Mouse (Mus musculus) fat pad, adult 2 months (tissue): Measurements from ENCODE around the gene Hnf4a.
"Not testable (repeated sequence)": the region's sequence is repeated elsewhere in the genome, so short reads cannot be mapped to it uniquely, and the experiment has no call there.

ENCODE experiments used
- DNase-seq: peaks from one replicate; pipeline ENCODE4 v3.0.0-alpha.2; 2011; ENCODE audit warnings: low read depth, low spot score; ENCODE audit errors: extremely low read depth

Hnf4a gene

GRCm38 (mm10) chr2:163506300-163507004, at the start of gene Hnf4a:
TSS of gene Hnf4a (plus strand) at chr2:163506808.
- no peak for DNase-seq

- no peak for DNase-seq
These were observed 47.9 kb upstream of the Hnf4a start for GRCm38 (mm10) chr2:163458539-163459265.

GRCm38 (mm10) chr2:163459380-163459779, 47.2 kb upstream of the Hnf4a start:
- DNase-seq: no peak

- no peak for DNase-seq
These were observed 46.0 kb upstream of the Hnf4a start for GRCm38 (mm10) chr2:163460622-163461021.

- DNase-seq: not testable (repeated sequence)
These were observed 45.3 kb upstream of the Hnf4a start for GRCm38 (mm10) chr2:163461307-163461706.

GRCm38 (mm10) chr2:163462386-163462785, 44.2 kb upstream of the Hnf4a start:
- no peak for DNase-seq

GRCm38 (mm10) chr2:163462801-163463200, 43.8 kb upstream of the Hnf4a start:
- no peak for DNase-seq

- no peak for DNase-seq
These were observed 43.3 kb upstream of the Hnf4a start for GRCm38 (mm10) chr2:163463251-163463769.

GRCm38 (mm10) chr2:163463998-163464397, 42.6 kb upstream of the Hnf4a start:
- DNase-seq: no peak

- DNase-seq: no peak
These were observed 42.0 kb upstream of the Hnf4a start for GRCm38 (mm10) chr2:163464562-163464961.

GRCm38 (mm10) chr2:163466771-163467170, 39.8 kb upstream of the Hnf4a start:
- no peak for DNase-seq

- DNase-seq: no peak
These were observed 39.0 kb upstream of the Hnf4a start for GRCm38 (mm10) chr2:163467585-163467984.

- DNase-seq: no peak
These were observed 37.7 kb upstream of the Hnf4a start for GRCm38 (mm10) chr2:163468866-163469265.

GRCm38 (mm10) chr2:163469711-163470110, 36.9 kb upstream of the Hnf4a start:
- no peak for DNase-seq

GRCm38 (mm10) chr2:163471136-163471535, 35.5 kb upstream of the Hnf4a start:
- DNase-seq: no peak

GRCm38 (mm10) chr2:163471710-163472465, 34.7 kb upstream of the Hnf4a start:
- peak; percentile 96 for DNase-seq

GRCm38 (mm10) chr2:163472466-163472851, 34.1 kb upstream of the Hnf4a start, which contains the start of gene Fitm2:
TSS of gene Fitm2 (minus strand) at chr2:163472629.
- no peak for DNase-seq

GRCm38 (mm10) chr2:163480191-163480825, 26.3 kb upstream of the Hnf4a start:
- no peak for DNase-seq

- DNase-seq: no peak
These were observed 25.0 kb upstream of the Hnf4a start for GRCm38 (mm10) chr2:163481539-163482029.

GRCm38 (mm10) chr2:163487360-163487759, 19.2 kb upstream of the Hnf4a start:
- DNase-seq: no peak
